Mouse (Mus musculus): Measurements from ENCODE around the gene Rtl9.

The Rtl9 gene

DNA sequence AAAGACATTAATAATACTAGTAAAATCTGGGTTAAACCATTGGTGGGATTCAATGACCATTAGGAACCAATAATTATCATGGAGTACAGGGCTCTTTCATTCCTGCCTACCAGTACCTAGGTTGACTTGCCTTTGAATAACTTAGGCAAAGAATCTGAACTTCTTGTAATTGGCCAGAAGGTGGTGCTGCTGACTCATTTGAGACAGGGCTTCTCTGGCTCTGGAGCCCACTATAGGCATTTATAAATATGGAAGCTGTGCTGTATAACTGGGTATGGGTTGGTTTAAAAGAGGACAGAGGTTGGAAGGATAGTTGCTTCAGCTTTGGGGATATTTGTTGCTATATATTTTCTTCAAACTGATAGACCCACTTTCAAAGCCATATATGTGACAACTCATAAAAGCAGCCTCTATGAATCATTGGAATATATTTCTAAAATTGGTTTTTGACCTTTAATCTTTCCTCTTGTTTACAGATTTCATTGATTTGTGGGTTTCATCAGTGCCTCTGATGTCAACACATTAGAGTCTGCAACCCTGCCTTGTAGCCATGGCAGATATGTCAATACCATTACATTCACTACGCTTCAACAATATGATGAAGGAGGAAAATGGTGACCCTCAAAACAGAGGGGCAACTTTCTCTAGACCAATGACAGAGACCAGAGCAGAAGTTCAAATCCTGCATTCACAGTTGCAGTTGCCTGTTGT, at the start of gene Rtl9:
Rtl9 (plus strand) TSS at position 551 of the 711 bp plus-strand sequence.
- DNase-seq = no peak

DNA sequence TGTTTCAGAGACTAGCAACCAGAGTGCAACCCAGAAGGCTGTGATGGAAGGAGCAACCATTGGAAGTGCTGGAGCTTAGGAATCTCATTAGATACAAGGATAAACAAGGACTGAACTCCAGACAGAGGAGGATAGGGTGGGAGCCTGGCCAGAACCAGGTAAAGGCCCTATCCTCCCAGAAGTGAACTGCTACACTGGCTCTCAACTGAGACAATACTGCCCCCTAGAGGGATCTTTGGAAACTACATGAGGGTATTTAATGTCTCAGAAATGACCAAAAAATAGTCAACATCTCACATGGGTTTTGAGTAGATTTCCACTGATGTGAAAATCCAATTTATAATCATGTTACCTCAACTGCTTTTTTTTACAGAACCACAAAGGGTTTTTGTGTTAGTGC, 47.9 kb upstream of the Rtl9 start:
- peak in 1 of 2 experiments; percentile 6 for DNase-seq

DNA sequence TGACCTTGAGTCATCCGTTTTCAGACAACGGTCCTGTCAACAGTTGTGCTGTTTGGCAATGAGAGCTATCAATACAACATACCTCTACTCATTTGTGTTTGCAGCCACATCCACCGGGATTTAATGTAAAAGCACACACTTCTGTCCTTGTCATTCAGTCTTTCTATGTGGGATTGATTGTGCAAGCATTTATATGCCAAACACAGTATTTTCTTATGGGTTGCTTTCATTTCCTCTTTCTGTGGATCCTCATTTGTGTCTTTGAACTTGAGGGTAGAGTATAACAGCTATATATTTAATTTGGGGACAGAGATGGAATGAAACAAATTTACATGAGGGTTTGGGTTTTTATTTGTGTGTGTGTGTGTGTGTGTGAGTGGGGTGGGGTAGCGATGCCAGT, 47.5 kb upstream of the Rtl9 start:
- DNase-seq = no peak

DNA sequence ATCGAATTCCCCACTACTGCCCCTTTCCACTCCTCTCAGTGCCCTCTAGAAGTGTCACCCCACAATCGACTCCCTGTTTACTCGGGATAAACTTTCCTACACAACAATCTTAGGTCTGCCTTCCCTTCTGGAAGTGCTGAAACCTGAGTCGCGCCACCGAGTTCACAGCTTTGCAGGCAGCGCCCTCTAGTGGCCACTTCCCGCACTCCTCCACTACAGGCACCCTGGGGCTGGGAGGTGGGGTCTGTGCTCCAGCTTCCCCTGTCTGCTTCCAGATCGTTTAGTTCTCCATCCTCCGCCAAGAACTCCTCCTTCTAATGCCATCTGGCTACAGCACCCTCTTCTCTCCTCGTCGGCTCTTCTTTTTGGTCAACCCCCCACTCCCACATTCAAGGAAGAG, 40.6 kb upstream of the Rtl9 start:
- DNase-seq = peak; percentile 27 to 66

DNA sequence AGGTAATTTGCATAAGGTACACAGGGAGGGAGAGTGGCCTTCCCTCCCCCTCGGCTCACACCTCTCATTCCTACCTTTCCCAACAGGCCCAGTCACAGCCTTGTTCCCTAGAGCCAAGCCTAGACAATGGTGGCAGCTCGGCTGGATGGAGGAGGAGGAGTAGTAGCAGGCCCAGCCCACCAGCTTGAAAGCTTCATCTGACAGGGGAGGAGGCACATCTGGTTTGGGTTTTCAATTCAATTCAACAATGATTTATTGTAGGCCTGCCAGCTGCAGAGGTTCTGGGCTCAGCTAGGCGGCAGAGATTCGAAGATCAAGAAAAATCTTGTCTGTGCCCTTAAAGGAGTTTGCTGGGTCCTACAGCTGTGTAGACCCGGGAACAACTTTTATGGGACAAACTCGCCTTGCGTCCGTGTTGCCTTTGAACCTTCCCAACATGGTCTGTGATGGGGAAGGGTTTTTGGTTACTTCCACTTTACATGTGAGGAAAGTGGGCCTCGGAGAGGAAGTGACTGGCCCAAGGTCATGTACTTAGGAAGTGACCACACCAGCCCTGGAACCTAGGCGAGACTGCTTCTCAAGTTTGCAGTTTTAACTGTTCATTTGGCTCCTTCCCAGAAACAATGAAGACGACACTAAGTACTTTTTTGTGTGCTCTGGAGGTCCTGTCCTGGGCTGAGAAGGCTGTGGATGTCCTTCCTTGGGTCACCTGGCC, 36.6 kb upstream of the Rtl9 start:
- DNase-seq = no peak

DNA sequence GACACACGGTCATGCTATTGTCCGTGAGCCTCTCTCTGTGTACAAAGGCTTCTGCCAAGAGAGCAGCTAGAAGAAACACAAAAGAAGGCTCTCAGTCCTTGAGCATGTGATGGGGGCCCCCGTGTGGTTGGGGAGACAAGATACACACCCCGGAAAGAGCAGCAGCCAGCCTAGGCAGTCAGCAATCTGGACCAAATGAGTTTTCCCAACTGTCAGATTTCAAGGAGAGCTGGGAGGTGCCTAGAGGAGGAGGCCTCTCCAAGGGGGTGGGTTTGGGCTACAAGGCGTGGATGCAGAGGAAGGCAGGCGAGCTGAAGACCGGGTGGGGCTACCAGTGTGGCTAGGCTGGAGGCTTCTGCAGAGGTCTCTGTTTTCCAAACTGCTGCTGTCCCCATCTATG, 35.6 kb upstream of the Rtl9 start:
- DNase-seq = no peak

DNA sequence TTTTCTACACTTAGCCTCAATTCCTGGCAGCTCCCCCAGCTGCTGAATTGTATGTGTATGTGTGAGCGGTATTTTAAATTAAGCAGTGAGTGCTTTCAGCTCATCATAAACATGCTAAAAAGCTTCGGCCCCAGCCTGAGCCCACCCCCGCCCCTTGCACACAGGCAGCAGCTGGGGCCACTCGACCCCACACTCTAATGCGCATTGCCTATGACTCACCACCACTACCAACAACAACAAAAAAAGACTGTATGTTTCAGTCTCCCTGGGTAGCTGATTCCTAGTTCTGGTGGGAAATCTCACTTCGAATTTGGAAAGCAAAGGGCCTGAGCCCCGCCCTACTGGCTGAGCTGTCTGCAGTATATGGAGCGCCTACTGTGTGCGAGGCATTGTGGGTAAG, 35.1 kb upstream of the Rtl9 start:
- DNase-seq = no peak

DNA sequence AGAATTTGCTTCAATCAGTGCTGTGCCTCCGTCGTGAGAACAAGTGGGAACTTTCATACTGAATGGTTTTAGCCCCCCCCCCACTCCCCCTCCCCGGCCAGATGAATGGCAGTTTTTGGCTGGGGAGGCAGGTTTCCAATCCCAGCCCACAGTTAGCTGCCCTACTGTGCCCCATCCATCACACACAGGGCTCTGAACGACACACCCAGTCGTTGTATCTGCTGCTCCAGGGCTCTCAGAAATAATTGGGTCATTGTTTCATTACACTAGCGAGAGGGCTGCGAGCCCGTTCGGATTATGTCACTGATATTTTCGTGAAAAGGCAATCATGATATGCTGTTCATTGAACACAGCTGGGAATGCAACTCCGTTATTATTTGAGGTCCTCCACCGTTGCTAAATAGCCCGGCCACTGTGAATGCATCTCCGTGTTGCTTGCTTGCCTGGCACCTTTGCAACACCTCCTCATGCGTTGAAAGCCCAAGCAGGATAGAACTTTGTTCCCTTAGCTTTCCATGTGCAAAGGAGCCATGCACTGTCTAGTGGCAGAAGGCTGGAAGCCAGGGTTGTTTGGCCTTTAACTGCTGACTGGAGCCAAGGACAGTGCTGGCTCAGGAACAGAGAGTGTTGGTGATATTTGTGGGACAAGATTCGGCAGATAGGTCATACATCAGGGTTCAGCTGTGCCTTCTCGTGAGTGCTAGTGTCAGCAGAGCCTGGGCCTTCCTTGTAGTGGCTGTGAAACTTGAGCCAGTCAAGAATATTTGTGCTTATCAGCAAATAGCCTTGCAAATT, 32.9 kb upstream of the Rtl9 start:
- DNase-seq = no peak

DNA sequence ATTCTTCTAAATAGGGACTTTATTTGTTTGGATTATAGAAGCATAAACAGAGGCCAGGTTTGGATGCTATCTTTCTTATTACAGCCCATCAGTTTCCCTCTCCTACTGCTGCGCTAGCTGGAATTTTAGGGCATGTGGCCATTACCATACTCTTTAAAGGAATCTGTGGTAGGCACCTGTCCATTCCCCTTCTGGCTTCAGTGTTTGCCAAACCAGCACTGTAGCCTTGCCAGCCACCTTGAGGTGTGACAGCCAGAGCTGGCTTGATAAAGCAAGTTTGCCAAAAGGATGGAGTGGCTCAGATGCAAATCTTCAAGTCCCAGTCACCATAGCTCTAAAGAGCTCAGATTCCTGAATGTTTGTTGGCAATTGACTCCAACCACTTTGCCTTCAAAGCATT, 32.3 kb upstream of the Rtl9 start:
- no peak for DNase-seq

DNA sequence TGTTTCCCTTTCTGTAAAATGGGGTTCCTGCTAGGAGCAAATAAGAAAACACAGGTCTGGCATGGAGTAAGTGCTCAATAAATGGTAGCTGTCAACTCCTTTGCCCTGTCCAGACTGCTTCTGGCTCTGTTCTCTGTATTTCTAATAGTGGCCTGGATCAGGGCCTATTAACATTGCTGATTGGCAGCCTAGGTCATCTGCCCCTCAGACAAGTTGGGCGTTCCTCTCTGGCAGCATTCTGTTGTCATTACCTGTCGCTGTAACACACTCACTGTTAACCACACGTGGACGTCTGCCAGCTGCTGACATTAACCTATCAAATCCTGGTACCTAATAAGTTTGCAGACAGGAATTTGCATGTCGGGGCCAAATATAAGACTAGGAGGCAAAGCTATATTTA, 31.8 kb upstream of the Rtl9 start:
- DNase-seq = no peak

DNA sequence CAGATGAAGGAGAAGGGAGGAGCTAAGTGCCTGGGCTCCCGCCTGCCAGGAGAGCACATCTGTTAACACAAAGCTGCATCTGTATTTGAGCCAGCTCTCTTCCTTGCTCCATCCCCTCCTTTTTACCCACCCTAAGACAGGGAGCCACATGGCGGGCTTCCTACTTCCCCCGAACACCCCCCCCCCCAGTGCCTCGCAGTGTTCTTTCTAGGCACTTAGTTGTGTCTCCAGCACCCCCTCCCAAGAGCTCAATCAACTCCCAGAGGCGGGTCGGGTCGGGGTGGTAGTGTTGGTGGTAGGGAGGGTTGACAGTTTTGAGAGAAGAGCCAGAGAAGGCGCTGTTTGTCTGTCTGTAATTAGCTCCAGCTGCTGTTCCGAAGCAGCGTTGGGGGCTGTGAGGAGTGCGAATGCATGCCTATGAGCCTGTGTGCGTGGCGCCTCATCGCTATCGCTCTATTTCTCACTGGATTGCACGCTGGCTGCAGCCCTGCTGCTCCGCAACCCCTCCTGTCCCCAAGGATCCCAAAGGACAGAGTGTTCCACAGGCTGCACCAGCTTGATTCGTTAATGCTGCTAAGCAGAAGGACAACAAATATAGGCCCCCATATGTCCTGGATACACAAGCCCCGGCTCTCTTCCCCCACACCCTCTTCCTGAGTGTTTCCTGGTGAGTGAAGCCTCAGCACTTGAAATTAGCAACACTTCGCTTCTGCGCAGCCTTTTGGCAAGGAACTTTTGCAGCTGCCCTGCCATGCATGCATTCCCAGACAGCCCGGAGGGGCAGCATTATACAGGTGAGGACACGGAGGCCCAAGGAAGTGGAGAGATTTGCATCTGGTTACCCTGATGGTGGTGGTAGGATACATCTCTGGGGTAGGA, 18.7 kb upstream of the Rtl9 start:
- no peak for DNase-seq

DNA sequence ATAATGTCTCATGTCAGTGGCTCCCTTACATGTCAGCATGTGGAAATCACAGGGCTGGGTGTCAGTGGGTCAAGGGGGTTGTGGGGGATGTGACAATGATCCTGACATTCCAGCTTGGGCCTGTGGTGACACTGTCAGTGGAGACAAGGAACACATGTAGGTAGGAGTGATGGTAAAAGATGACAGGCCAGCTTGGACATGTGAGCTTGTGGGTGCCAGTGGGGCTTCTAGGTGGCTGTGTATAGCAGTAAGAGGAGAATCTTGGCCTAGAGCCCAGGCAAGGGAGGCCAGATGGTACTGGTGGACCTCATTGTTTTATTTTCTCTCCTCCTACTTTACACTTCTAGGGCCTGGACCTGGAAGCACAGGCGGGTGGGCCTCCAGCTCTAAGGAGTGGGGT, 16.7 kb upstream of the Rtl9 start:
- DNase-seq = no peak

DNA sequence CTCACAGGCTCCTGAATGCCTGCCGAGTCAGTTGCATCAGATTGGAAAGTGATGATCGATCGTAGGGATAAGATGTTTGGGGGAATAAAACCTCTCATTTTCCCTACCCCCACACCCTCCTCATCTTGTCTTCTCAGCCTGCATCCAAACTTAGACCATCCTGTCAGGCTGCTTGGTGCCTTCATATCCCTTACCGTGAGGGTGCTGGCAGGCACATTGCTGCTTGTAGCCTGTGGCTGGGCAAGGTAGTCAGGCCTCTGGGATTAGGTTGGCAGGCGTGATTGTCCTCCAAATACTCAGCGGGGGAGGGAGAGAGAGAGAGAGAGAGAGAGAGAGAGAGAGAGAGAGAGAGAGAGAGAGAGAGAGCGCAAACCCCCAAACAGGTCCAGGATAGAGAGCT, 11.2 kb upstream of the Rtl9 start:
- DNase-seq = no peak

DNA sequence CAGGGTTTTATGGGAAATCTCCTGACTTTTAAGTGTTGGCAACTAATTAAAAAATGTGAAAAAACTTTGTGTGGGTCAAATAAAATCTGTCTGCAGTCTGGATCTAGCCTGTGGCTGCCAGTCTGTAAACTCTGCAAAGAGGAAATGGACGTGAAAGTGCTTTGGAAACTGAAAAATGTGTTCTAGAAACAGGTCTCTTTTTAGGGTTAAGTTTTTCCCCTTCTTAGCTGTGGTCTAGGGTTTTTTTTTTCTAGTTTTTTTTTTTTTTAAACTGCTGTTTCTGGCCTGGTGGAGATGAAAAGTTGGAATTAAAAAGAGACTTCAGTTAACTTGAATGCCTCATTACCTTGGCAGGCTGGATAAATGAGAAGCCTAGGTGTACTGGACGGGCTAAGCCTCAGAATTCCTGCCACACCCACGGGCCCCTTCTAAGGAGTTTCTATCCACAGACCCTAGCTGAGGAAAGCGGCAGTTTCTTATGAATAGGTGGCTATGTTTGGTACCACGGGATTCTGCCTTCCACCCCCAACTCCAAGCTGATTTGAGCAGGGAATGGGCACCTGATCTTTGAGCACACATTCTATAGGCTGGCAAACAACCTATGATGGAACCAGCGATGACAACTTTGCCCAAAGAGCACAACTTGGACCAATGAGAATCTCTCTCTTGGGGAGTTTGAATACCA, 8.3 kb upstream of the Rtl9 start:
- no peak for DNase-seq

DNA sequence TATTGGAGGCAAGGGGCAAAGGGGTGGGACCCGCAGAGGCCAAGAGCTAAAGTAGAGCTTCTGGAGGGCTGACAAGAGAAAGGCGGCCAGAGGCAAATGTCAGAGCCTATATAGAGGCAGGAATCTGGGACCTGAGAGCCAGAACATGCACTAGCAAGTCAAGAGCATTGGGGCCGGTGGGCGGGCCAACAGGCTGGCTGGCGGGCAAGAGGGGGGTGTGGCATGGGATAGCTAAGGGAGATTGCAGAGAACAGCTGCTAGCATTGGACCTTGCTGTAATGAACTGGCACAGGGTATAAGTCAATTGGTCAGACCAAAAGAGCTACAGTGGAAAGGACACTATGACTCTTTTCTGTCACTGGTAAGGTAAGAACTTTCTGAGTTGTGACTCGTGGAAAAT, 1.8 kb upstream of the Rtl9 start:
- DNase-seq = no peak

DNA sequence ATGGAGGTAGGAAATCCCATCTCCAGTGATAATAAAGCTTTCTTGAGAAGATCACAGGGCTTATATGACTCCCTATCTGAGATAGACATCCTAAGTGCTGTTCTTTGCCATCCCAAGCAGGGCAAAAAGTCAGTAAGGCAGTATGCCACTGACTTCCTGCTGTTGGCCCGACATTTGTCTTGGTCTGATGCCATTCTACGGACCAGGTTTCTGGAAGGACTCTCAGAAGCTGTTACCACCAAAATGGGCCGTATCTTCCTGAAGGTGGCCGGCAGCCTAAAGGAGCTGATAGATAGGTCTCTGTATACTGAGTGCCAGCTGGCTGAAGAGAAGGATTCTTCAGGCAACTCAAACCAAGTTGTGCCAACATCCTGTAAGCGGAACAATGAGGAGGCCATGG, 3.8 kb downstream of the Rtl9 start:
- DNase-seq = no peak

DNA sequence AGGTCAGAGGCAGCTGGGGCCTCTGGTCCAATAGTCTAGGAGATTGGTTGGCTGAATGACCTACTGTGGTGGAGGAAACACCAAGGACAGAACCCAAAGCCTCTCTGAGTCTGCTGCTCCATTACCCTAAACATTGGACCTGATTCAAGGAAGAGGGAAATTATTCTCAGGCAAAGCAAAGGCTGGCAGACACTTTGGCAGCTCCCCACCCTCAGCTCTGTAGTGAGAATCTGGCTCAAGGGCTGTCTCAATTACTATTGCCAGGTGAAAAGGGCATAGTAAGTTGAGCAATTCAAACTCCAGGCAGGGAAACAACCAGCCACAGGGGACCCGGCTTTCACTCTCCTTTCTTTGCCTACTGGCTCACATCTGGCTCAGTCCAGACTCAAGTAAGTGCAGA, 6.5 kb downstream of the Rtl9 start:
- no peak for DNase-seq

DNA sequence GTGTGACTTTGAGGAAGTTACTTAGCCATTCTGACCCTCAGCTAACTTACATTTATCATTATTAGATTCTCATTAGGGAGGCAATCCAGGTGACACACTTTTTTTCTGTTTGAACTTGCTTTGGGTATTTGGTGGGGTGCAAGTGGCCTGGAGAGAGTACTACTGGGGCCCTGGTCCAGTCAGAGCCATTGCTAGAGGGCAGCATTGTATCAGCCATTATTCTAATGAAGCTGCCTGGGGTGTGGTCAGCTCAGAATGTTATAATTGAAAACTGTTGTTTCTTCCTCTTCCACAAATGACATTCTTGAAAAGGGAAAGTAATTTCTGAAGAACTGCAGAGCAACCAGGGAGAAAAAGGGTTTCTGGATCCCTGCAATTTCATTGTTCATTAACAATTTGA, 13.2 kb downstream of the Rtl9 start:
- no peak for DNase-seq

All from spleen, adult 18-20 months (tissue).